Mouse (Mus musculus) midbrain, embryonic 10.5 days (tissue): ENCODE data around the gene Blnk. TPM values are rescaled to one million over a fixed set of nuclear protein-coding genes. Genes with fewer than 3 reads are reported as not detected.
A peak's percentile ranks its signal among the peaks of the same experiment; 100 is the strongest.

Experiments used
- DNase-seq: peaks from one replicate; pipeline ENCODE4 v3.0.0-alpha.2; 2017; ENCODE audit warnings: low spot score
- H3K27ac ChIP-seq: fragments of 300-500 bp; sonication (generic); replicated peaks from 2 replicates; pipeline ENCODE4 v1.5.1; 2016; ENCODE audit warnings: mild to moderate bottlenecking
- H3K27me3 ChIP-seq: fragments of 300-500 bp; sonication (generic); 2 replicates; pipeline ENCODE4 v1.6.1; 2016; ENCODE audit warnings: low read depth, mild to moderate bottlenecking; ENCODE audit not compliant: poor library complexity, severe bottlenecking
- H3K36me3 ChIP-seq: fragments of 300-500 bp; sonication (generic); 2 replicates; pipeline ENCODE4 v1.6.1; 2016; ENCODE audit warnings: mild to moderate bottlenecking, moderate library complexity
- H3K4me1 ChIP-seq: fragments of 300-500 bp; sonication (generic); 2 replicates; pipeline ENCODE4 v1.6.1; 2016
- H3K4me3 ChIP-seq: fragments of 300-500 bp; sonication (generic); 2 replicates; pipeline ENCODE4 v1.5.1; 2016; ENCODE audit warnings: mild to moderate bottlenecking, moderate library complexity
- H3K9me3 ChIP-seq: fragments of 300-500 bp; sonication (generic); replicated peaks from 2 replicates; pipeline ENCODE4 v1.6.1; 2016; ENCODE audit warnings: mild to moderate bottlenecking
- WGBS: fragments of 180-500 bp; shearing (Covaris S2); methylation state at CpG from one replicate; pipeline ENCODE4 v1.1.7; 2016; 5-methylcytosine and 5-hydroxymethylcytosine counted together
- microRNA-seq: library from miRNA; unstranded; fragments of <30 nt; microRNA quantifications from one replicate; pipeline ENCODE4, GENCODE M21; 2017
- polyA plus RNA-seq: library from polyadenylated mRNA; unstranded; fragments of >200 nt; fragmentation: Nextera tagmentation; extraction: Ambion mirVana; gene quantifications from 2 replicates; pipeline ENCODE4 v1.2.1, GENCODE M21; 2016

The Blnk gene
- polyA plus RNA-seq, 1 experiment from 2014 or later: 0.14 TPM

- H3K4me1 ChIP-seq: peaks cover 11% of the 10 kb centered on the region
- H3K4me3 ChIP-seq: no peak overlapping the region
- peaks cover 9% of the 10 kb centered on the region for H3K9me3 ChIP-seq
- WGBS: 39% methylated on average over 8 of the region's 8 CpGs
- no peak for DNase-seq
- H3K27ac ChIP-seq: no peak overlapping the region
- H3K27me3 ChIP-seq: no peaks in the 10 kb centered on the region
- H3K36me3 ChIP-seq: no peaks in the 10 kb centered on the region
Observed at GRCm38 (mm10) chr19:40935376-40935775, 59.0 kb downstream of the Blnk start.

DNA sequence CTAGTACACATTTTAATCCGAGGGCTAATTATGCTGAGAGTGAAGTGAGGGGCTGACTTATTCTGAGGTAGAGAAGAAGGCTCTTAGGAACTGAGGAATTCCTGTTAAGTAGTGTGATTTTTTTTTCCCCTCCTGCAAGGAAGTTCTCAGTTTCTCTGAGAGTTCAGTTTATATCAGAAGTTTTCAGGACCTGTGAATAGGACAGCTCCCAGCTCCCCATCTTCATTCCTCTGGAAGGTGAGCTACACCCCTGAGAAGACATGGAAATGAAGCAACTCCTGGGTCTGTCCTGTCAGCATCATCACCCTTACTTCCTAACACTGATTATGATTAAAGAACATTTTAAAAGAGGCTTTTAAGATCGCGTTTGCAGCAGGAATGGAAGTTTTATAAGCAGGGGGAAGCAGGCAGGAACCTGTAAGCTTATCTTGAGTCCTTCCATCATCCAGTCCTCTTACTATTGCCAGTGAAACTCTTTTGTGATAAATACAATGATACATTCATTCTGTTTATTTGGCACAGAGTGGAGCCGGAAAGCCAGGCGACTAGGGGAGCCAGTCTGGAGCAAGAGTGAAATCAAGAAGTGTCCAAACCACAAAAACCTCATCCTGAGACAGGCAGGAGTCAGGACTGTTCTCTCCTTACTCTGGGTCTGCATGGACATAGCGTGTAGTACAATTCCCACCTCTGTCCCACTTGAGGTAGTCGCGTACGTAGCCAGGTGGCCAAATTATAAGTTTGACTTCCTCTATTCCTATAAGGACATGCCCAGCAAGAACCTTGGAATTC lies 62.6 kb downstream of the Blnk start:
- no peak overlapping the region for H3K4me3 ChIP-seq
- H3K27me3 ChIP-seq: no peaks in the 10 kb centered on the region
- DNase-seq: no peak
- peaks cover 11% of the 10 kb centered on the region for H3K4me1 ChIP-seq
- no peaks in the 10 kb centered on the region for H3K9me3 ChIP-seq
- H3K27ac ChIP-seq: no peak overlapping the region
- no peaks in the 10 kb centered on the region for H3K36me3 ChIP-seq
- WGBS: 70% methylated on average over 9 of the region's 9 CpGs

DNA sequence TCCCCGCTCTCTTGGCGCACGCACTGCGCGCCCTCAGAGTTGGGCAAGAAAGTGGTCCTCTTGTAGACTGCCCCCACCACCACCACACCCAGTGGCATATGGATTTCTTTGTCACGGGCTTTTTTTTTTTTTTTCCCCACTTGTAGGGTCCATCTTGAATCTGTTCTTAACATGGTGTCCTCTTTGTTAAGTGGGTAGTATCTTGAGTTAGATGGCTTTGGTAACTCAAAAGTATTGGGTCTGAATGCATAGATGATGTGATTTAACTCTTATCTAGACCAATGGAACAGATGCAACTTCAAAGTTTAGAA lies 99.0 kb downstream of the Blnk start:
- Histone ChIP-seq H3K27me3 (peaks cover 37% of the 10 kb centered on the region), H3K4me3 (peak overlapping the region; percentile 83), H3K9me3 (no peaks in the 10 kb centered on the region), H3K36me3 (peaks cover 20% of the 10 kb centered on the region), H3K27ac (peak overlapping the region; percentile 98), H3K4me1 (peaks cover 6% of the 10 kb centered on the region; the same call in 1 of the 2 replicates)
- 4% methylated on average over 6 of the region's 6 CpGs for WGBS
- DNase-seq: no peak

- under 1% methylated on average over 89 of the region's 89 CpGs for WGBS
- Histone ChIP-seq H3K27ac (peak within 1 kb of the TSS; percentile 98), H3K4me1 (peaks cover 6% of the 10 kb centered on the region; the same call in 1 of the 2 replicates), H3K27me3 (peaks cover 43% of the 10 kb centered on the region), H3K4me3 (peak within 1 kb of the TSS; percentile 83), H3K9me3 (no peaks in the 10 kb centered on the region), H3K36me3 (peaks cover 18% of the 10 kb centered on the region)
- DNase-seq: peak; percentile 94
Observed at GRCm38 (mm10) chr19:40894519-40895392, 99.6 kb downstream of the Blnk start, which contains the start of gene Zfp518a. Zfp518a (plus strand) TSS chr19:40894705.

DNA sequence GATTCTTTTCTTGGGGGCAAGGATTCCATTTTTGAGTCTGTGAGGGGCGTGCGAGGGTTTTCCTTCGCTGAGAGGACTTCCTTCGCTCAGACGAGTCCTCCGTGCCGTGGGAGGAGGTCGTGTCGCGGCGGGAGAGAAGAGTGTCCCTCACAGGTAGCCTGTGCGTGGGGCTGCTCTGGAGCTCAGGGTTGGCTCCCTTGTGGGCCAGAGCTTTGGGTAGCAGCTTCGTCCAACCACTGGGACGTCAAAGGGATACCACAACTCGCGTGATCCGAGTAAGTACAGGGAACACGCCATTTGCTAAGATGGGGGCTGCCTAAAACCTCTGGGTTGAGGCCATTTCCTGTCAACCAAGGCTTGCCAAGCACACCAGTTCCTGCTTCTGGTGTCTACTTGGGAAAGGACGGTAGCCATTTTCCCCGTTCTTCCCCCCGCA lies 100.2 kb downstream of the Blnk start:
- 43% methylated on average over 21 of the region's 21 CpGs for WGBS
- Histone ChIP-seq H3K27ac (peak overlapping the region; percentile 98), H3K36me3 (peaks cover 13% of the 10 kb centered on the region)

DNA sequence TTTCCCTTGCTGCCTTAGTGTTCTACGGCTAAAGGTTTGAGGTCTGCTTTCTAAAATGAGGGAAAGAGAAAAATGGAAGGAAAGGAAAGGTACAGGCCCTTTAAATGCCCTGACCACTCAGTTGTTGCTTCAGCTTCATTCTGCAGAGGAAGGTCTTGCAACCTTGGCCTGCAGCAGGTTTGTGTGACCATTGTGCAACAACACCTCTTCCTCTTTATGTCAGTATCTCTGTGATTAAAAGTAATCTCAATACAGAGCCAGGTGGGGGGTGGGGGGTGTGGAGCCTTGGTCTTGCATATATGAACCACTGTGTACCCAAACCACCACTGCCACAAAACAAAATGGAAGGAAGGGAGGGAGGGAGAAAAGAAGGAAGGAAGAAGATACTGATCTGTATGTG lies 105.4 kb downstream of the Blnk start:
- Histone ChIP-seq H3K36me3 (no peaks in the 10 kb centered on the region), H3K27me3 (peaks cover 95% of the 10 kb centered on the region), H3K4me3 (no peak overlapping the region), H3K27ac (no peak overlapping the region), H3K4me1 (no peaks in the 10 kb centered on the region), H3K9me3 (no peaks in the 10 kb centered on the region)
- 88% methylated on average over 1 of the region's 1 CpGs for WGBS
- DNase-seq: no peak

More for the DNA sequence above, 100.2 kb downstream of the Blnk start:
- Histone ChIP-seq H3K27me3 (peaks cover 49% of the 10 kb centered on the region), H3K4me3 (peak overlapping the region; percentile 83), H3K4me1 (peaks cover 6% of the 10 kb centered on the region; the same call in 1 of the 2 replicates), H3K9me3 (no peaks in the 10 kb centered on the region)
- DNase-seq: no peak

DNA sequence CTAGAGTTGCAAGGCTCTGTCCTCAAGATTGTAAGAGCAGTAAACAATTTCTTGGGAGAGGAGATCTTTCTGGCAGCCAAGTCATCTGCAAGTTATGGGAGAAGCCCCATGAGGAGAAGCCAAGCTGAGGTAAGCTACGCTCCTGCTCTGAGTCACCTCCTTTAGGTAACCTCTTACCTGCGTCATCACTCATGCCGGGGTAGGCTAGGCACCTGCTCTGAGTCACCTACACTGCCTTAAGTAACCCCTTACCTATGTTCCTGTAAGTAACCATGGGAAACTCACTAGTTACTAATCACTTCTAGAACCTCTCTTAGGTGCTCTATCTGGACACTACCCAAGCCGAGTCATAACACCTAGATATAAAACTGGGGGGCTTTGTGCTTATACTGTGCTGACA lies 112.6 kb downstream of the Blnk start:
- 88% methylated on average over 4 of the region's 4 CpGs for WGBS
- no peaks in the 10 kb centered on the region for H3K9me3 ChIP-seq
- H3K27me3 ChIP-seq: peaks cover 99% of the 10 kb centered on the region
- no peak for DNase-seq
- H3K4me3 ChIP-seq: no peak overlapping the region
- H3K4me1 ChIP-seq: no peaks in the 10 kb centered on the region
- H3K27ac ChIP-seq: no peak overlapping the region
- H3K36me3 ChIP-seq: no peaks in the 10 kb centered on the region

Small RNA genes lying within 50 kb of the gene (microRNA-seq; reads per million reads assigned to microRNA genes)
- 1.5 reads per million for gene Mir8092

Other genes with a start within 250 kb of the Blnk start
- 0.06 and 0.22 TPM in 2 replicates for gene Cc2d2b, start 245.8 kb downstream of the Blnk start, polyA plus RNA-seq
- 38.6 and 39.9 TPM in 2 replicates for gene Ccnj, start 163.3 kb downstream of the Blnk start, polyA plus RNA-seq
- 12.0 and 12.3 TPM in 2 replicates for gene Zfp518a, start 99.8 kb downstream of the Blnk start, polyA plus RNA-seq
- 0.09 TPM in 1 of 2 replicates, not detected in the other for gene Dntt, start 34.7 kb upstream of the Blnk start, polyA plus RNA-seq
- not detected in 2 replicates for gene Opalin, start 82.6 kb upstream of the Blnk start, polyA plus RNA-seq
- 0.53 and 0.58 TPM in 2 replicates for gene Tll2, start 212.3 kb upstream of the Blnk start, polyA plus RNA-seq